Mouse (Mus musculus) left cerebral cortex, postnatal 36 days (tissue): ENCODE measurements at regions not wholly inside any gene's neighbourhood (a gene's known extent, or its start where the extent isn't known, plus 50 kb on each side); places are given as distances from the start of the nearest gene placed in this dataset.
"Not testable (repeated sequence)": the region's sequence is repeated elsewhere in the genome, so short reads cannot be mapped to it uniquely, and the experiment has no call there.

Experiments
- DNase-seq, 2 experiments: peaks; one replicate each; pipeline ENCODE4 v3.0.0; 2021 to 2022; ENCODE audit warnings: low spot score in 2 of 2, mixed read lengths in 1 of 2
- intact Hi-C: fragments of 180-260 bp; cut with DNase I; formaldehyde crosslinking; loops from one replicate; pipeline ENCODE4 v1.15.1; 2025

DNA sequence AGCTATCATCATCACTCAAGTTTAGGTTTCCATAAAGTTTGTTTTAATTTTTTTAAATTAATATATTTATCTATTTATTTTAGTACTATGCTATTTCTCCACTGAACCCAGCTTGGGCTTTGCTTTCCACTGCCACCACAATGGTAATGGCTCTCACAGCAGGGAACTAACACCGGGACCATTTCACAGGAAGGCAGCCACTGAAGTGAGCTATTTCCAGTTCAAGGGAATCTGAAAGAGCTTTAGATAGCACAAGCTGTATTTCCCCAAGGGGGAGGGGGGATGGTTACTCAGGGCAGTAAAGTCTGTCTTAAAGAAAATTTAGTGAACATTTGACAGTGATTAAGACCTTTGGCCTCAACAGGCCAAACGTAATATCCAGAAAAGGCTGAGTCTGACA, 375.6 kb downstream of the Efhb start:
- intact Hi-C loops = loop anchor here (10.0 kb wide), 1 partner anchor 47 kb away; no protein-coding TSS in a partner anchor
- DNase-seq = no peak

DNA sequence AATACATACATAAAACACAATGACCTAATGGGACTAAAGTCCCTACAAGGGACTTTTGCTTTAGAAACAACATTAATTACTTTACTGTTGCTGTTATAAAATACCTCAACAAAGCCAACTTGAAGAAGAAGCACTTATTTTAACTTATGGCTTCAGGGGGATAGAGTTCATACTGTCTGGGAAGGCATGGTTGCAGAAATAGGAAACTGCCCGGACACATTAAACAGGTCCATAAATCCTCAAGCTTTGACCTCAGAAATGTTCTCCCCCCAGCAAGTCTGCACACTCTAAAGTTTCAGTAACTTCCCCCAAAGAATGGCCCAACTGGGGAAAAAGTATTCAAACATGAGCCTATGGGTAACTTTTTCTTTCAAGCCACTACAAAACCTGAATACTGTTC, 380.9 kb downstream of the Efhb start:
- intact Hi-C loops = loop anchor here (10.0 kb wide), 1 partner anchor 53 kb away; no protein-coding TSS in a partner anchor
- no peak for DNase-seq

DNA sequence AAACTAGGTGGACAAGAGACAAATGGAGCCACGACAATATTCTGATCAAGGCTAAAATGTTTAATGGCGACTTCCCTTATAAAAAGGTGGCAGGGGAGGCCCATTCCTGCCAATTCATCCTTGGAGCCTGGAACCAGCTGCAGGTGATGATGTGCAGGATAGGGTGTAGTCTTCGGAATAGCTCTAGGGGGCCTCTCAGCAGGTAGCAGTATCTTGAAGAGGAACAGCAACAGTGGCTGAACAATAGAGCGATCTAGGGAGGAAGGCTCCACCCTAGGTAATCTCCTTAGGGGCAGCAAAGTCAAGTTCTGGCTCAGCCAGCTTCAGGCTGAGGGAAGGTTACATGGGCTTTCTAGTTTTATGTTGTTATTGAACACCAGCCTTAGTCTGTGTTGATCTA, 383.8 kb downstream of the Efhb start:
- intact Hi-C loops = not testable (repeated sequence)

DNA sequence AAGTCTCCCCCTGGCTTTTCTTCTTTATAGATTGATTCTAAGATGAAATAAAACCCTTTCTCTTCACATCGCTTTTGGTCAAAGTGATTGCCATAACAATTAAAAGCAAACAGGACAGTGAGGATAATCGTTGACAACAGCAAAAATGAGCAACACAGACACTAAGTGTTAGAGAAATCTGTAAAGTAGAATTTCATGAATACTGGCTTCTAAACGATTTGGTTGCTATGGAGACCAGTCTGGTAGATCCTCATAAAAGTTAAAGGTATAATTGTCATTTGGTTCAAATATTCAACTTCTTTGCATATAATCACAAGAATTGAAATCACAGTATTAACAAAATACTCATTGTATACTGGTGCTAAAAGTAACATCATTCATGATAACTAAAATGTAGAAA, 401.4 kb downstream of the Efhb start:
- no peak for DNase-seq
- intact Hi-C loops = no loop called here

More for the DNA sequence above, 383.8 kb downstream of the Efhb start:
- not testable (repeated sequence) for DNase-seq
